Mouse (Mus musculus): Measurements from ENCODE around the gene Snx8.

- TF ChIP-seq POLR2A (IDR thresholded peaks at IDR 0.05; ENCODE audit: borderline replicate concordance, control insufficient read depth, low read depth, low read length): no peak
- TF ChIP-seq CTCF (IDR thresholded peaks at IDR 0.05; ENCODE audit: control insufficient read depth, insufficient read depth, low read length): no peak
Measured at GRCm38 (mm10) chr5:140346050-140346449, 43.0 kb downstream of the Snx8 start.
